Mouse (Mus musculus): Measurements from ENCODE around the gene Gramd1b.

DNA sequence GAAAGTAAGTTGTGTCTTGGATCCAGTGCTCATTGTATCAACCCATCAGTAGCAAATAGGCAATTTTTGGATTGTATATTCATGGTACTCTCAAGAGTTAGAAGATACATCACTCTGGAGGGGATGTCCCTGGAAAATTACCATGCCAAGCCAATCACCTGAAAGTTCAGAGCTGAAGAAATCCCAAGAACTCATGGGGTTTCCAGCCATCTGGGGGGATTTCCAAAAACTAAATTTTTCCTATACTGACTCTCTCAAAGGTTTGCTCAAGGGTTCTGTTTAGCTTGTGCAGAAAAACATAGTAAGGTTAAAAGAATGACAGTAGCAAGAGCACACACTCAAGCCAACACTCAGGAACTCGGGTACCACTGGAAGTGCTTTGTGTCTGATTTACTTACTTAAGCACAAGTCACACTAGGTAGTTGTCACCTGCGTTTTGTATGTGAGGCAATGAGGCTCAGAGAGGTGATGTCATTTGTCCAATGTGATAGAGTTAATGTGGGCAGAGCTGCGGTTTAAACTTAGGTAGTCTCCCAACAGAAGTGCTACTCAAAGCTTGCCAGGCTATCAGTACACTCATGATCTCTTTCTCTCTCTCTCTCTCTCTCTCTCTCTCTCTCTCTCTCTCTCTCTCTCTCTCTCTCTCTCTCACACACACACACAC, 6.0 kb upstream of the Gramd1b start:
- TF ChIP-seq GATA1 (IDR thresholded peaks at IDR 0.05; ENCODE audit: low read length) (no peak), TAL1 (IDR thresholded peaks at IDR 0.05; ENCODE audit: low read length) (no peak)

All from erythroblast, embryonic 14.5 days (primary cell).